Mouse (Mus musculus): ENCODE measurements around the gene Scml4. TPM values are rescaled to one million over a fixed set of nuclear protein-coding genes. Genes with fewer than 3 reads are reported as not detected.
A peak's percentile ranks its signal among the peaks of the same experiment; 100 is the strongest.

Gene Scml4
- 4.8 and 4.9 TPM in 2 replicates for polyA plus RNA-seq (2015; fragmentation: Nextera tagmentation; extraction: Ambion mirVana)

DNA sequence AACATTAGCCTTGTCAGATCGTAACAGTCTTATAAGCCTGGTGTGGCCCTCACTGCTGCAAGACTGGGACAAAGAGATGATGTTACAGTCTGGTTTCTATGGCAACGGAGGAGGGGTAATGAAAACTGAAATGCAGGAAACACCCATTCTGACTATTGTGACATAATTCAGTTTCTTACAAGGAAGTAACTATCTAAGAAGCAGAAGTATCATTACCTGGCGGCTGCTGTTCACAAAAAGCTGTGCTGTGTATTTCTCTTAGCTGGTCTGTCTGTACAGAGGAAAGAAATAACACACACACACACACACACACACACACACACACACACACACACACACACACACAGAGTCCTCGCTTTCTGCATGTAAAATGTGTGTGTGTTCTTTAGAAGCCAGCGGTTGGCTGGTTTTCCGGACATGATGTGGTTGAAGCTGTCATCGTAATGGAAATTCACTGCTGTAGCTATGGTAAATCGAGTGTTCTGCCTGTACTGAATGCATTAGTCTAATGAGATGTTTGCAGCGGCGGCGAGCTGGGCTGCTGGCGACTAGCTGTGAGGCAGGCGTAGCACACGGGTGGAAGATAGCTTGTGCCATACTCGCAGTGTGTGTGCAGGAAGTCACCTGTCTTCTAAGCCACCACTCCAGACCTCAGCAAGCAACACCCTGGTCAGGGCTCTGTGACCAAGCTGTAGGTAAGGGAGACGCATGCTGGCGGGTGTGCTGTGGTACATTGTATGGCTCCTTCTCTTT lies at the start of gene Scml4:
TSS of gene Scml4 (plus strand) at position 212 of the 753 bp plus-strand sequence.
- whole genome bisulfite sequencing = 25% methylated on average over 17 of the region's 17 CpGs
- H3K9me3 ChIP-seq = no peaks in the 10 kb centered on the region
- peak within 1 kb of the TSS; percentile 85 for H3K27ac ChIP-seq (replicated peaks)
- H3K4me3 ChIP-seq = peak within 1 kb of the TSS; percentile 31
- peak within 1 kb of the TSS; percentile 54 for H3K4me2 ChIP-seq
- ATAC-seq (ENCODE audit: low read depth) = peak; percentile 84
- no peaks in the 10 kb centered on the region for H3K36me3 ChIP-seq
- H3K4me1 ChIP-seq (replicated peaks) = peaks cover 52% of the 10 kb centered on the region
- H3K9ac ChIP-seq = peak within 1 kb of the TSS; percentile 54; the same call in 1 of the 2 replicates
- peaks cover 11% of the 10 kb centered on the region; the same call in 1 of the 2 replicates for H3K27me3 ChIP-seq

DNA sequence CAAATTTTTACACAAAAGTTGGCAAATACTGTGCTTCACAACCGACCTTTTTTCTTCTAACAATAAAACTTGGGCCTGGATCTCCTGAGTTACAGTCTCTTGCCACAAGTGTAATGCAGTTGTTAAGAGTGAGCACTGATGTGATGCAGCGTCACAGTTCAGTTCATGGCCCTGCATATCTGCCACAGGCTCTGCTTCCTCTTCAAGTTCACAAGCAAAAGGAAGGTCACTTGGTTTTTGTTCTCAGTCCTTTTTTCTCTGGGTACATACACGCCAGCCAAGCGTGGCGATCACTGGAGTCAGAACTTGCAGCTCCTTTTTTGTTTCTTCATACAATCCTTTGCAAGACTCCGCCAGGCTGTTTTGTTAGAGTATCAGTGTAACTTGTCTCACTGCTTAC lies 34.2 kb upstream of the Scml4 start:
- peaks cover 70% of the 10 kb centered on the region for H3K36me3 ChIP-seq
- H3K4me3 ChIP-seq = no peak overlapping the region
- no peak for ATAC-seq (ENCODE audit: low read depth)

DNA sequence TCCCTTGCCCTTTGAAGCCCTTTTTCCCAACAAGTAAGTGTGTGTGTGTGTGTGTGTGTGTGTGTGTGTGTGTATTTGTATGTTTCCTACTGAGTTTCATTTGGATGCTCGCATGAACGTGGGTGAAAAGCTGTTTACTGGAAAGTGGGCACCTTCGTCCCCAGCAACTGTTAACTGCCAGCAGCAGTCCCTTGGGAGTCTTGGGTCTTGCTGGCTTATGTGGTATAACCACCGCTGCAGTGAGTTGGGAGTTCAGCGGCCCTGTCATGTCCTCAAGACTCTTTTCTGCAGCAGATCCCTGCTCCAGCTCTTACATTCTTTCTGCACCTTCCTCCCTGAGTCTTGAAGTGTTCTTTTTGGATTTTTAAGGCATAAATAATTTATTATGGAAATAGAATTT lies 33.0 kb upstream of the Scml4 start:
- H3K4me3 ChIP-seq = no peak overlapping the region
- WGBS = 82% methylated on average over 5 of the region's 5 CpGs
- no peak overlapping the region for H3K27ac ChIP-seq (replicated peaks)
- ATAC-seq (ENCODE audit: low read depth) = no peak
- H3K4me2 ChIP-seq = no peak overlapping the region
- peaks cover 71% of the 10 kb centered on the region for H3K36me3 ChIP-seq
- H3K9me3 ChIP-seq = no peaks in the 10 kb centered on the region
- H3K4me1 ChIP-seq (replicated peaks) = 0 out of 2 replicates have a peak, but pooled peaks cover 7% of the 10 kb centered on the region
- no peaks in the 10 kb centered on the region for H3K27me3 ChIP-seq
- H3K9ac ChIP-seq = no peak overlapping the region

More for the DNA sequence above, 34.2 kb upstream of the Scml4 start:
- Histone ChIP-seq H3K9ac (no peak overlapping the region), H3K27me3 (no peaks in the 10 kb centered on the region), H3K9me3 (no peaks in the 10 kb centered on the region), H3K27ac (replicated peaks) (no peak overlapping the region), H3K4me1 (replicated peaks) (no peaks in the 10 kb centered on the region), H3K4me2 (no peak overlapping the region)
- 60% methylated on average over 6 of the region's 6 CpGs for WGBS

- Histone ChIP-seq H3K9ac (no peak overlapping the region), H3K27ac (replicated peaks) (no peak overlapping the region), H3K9me3 (no peaks in the 10 kb centered on the region), H3K36me3 (peaks cover 71% of the 10 kb centered on the region), H3K4me1 (replicated peaks) (peaks cover 24% of the 10 kb centered on the region), H3K27me3 (no peaks in the 10 kb centered on the region), H3K4me2 (no peak overlapping the region), H3K4me3 (no peak overlapping the region)
- WGBS = 84% methylated on average over 2 of the region's 2 CpGs
- ATAC-seq (ENCODE audit: low read depth) = no peak
Observed at GRCm38 (mm10) chr10:42830007-42830406, 30.2 kb upstream of the Scml4 start.

DNA sequence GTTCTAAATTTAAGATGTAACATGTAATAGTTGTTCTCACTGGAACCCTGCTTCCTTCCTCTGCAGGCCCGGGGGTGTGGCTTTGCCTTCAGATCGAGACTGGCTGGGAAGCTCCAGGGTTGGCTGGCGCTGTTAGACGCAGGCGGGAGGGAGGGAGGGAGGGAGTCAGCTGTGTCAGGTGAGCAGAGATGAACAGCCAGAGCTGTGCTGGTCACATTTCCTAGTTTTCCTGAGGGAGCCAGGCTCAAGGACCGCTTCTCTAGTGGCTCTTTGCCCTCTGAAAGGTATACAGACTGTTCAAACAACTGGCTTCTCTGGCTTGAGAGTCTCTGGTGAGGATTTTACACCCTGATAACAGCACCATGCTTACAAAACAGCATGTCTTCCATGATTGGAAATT lies 29.8 kb upstream of the Scml4 start:
- ATAC-seq (ENCODE audit: low read depth) = no peak
- WGBS = 64% methylated on average over 5 of the region's 6 CpGs

GRCm38 (mm10) chr10:42832677-42833076 lies 27.5 kb upstream of the Scml4 start:
- Histone ChIP-seq H3K4me2 (no peak overlapping the region), H3K27ac (replicated peaks) (no peak overlapping the region), H3K9ac (no peak overlapping the region), H3K4me1 (replicated peaks) (peaks cover 24% of the 10 kb centered on the region), H3K36me3 (peaks cover 75% of the 10 kb centered on the region), H3K9me3 (no peaks in the 10 kb centered on the region), H3K4me3 (no peak overlapping the region), H3K27me3 (no peaks in the 10 kb centered on the region)
- 0 out of 2 replicates have a peak, but pooled peaks have one; percentile 33 for ATAC-seq (ENCODE audit: low read depth)
- WGBS = 51% methylated on average over 4 of the region's 4 CpGs

More for the DNA sequence above, 29.8 kb upstream of the Scml4 start:
- Histone ChIP-seq H3K27me3 (no peaks in the 10 kb centered on the region), H3K4me3 (no peak overlapping the region), H3K4me1 (replicated peaks) (peaks cover 24% of the 10 kb centered on the region), H3K36me3 (peaks cover 71% of the 10 kb centered on the region), H3K4me2 (no peak overlapping the region), H3K27ac (replicated peaks) (no peak overlapping the region), H3K9me3 (no peaks in the 10 kb centered on the region), H3K9ac (no peak overlapping the region)

DNA sequence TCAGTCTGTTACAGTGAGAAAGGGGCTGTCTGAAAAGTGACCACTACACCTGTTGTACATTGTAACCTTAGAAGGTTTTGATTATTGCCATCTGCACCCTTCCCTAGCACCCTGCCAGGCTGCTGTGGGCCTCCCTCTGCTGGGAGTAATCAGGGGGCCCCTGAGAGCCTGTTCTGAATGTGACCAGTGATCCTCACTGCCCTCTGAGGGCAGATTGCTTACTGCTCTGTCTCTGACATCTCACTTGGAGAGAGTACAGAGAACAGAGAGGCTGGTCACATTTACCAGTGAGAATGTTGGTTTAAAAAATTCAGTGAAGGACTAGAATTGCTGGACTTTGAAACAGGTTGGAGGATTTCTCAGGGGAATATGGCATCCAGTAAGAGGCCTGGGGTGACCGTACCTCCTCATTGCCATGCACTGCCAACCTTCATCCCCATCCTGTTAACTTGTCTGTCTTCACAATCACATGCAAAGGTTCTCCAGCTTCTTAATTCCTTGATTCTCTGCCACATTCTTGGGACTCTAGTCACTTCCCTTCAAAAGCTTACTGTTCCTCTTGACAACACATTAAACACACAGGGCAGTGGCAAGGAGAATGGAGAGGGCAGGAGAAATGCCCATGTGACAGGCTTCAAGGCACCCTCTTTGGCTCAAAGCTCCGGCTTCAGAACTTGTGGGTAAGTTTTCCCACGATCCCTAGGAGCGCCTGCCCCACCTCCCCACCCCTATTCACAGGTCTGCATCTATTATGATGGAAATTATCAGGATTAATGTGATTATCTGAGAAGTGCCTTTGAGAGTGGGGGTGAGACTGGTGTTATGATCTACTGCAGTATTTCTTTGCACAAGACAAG lies 26.1 kb upstream of the Scml4 start:
- peak; percentile 66 for ATAC-seq (ENCODE audit: low read depth)
- H3K27me3 ChIP-seq = no peaks in the 10 kb centered on the region
- no peak overlapping the region for H3K4me3 ChIP-seq
- 42% methylated on average over 4 of the region's 4 CpGs for WGBS
- peaks cover 24% of the 10 kb centered on the region for H3K4me1 ChIP-seq (replicated peaks)
- H3K36me3 ChIP-seq = peaks cover 62% of the 10 kb centered on the region
- no peaks in the 10 kb centered on the region for H3K9me3 ChIP-seq
- H3K4me2 ChIP-seq = no peak overlapping the region
- peak overlapping the region; percentile 73 for H3K27ac ChIP-seq (replicated peaks)
- H3K9ac ChIP-seq = no peak overlapping the region

- no peak for ATAC-seq (ENCODE audit: low read depth)
- no peak overlapping the region for H3K9ac ChIP-seq
Observed at GRCm38 (mm10) chr10:42838106-42838505, 22.1 kb upstream of the Scml4 start.

GRCm38 (mm10) chr10:42838736-42839135 lies 21.4 kb upstream of the Scml4 start:
- H3K4me3 ChIP-seq = no peak overlapping the region
- peaks cover 5% of the 10 kb centered on the region for H3K4me1 ChIP-seq (replicated peaks)
- peaks cover 41% of the 10 kb centered on the region for H3K36me3 ChIP-seq
- H3K27ac ChIP-seq (replicated peaks) = no peak overlapping the region
- no peaks in the 10 kb centered on the region for H3K27me3 ChIP-seq
- 97% methylated on average over 2 of the region's 2 CpGs for WGBS
- ATAC-seq (ENCODE audit: low read depth) = no peak
- no peaks in the 10 kb centered on the region; the same call in 1 of the 2 replicates for H3K9me3 ChIP-seq
- no peak overlapping the region for H3K4me2 ChIP-seq
- H3K9ac ChIP-seq = no peak overlapping the region

More at GRCm38 (mm10) chr10:42838106-42838505, 22.1 kb upstream of the Scml4 start:
- Histone ChIP-seq H3K4me2 (no peak overlapping the region), H3K27me3 (no peaks in the 10 kb centered on the region), H3K9me3 (no peaks in the 10 kb centered on the region; the same call in 1 of the 2 replicates), H3K27ac (replicated peaks) (no peak overlapping the region), H3K36me3 (peaks cover 40% of the 10 kb centered on the region), H3K4me1 (replicated peaks) (peaks cover 11% of the 10 kb centered on the region), H3K4me3 (no peak overlapping the region)
- WGBS = 88% methylated on average over 4 of the region's 4 CpGs

- no peak for ATAC-seq (ENCODE audit: low read depth)
- peaks cover 33% of the 10 kb centered on the region for H3K36me3 ChIP-seq
- H3K9ac ChIP-seq = no peak overlapping the region
- no peaks in the 10 kb centered on the region for H3K4me1 ChIP-seq (replicated peaks)
- no peaks in the 10 kb centered on the region for H3K27me3 ChIP-seq
- H3K9me3 ChIP-seq = no peaks in the 10 kb centered on the region; the same call in 1 of the 2 replicates
- H3K4me3 ChIP-seq = no peak overlapping the region
- no peak overlapping the region for H3K4me2 ChIP-seq
- no peak overlapping the region for H3K27ac ChIP-seq (replicated peaks)
- 93% methylated on average over 11 of the region's 11 CpGs for WGBS
Observed at GRCm38 (mm10) chr10:42840036-42840435, 20.1 kb upstream of the Scml4 start.

GRCm38 (mm10) chr10:42841531-42842195 lies 18.5 kb upstream of the Scml4 start:
- no peak overlapping the region for H3K4me3 ChIP-seq
- ATAC-seq (ENCODE audit: low read depth) = no peak

More at GRCm38 (mm10) chr10:42841531-42842195, 18.5 kb upstream of the Scml4 start:
- no peak overlapping the region for H3K27ac ChIP-seq (replicated peaks)
- H3K9ac ChIP-seq = no peak overlapping the region
- WGBS = 63% methylated on average over 16 of the region's 16 CpGs
- no peak overlapping the region for H3K4me2 ChIP-seq
- H3K4me1 ChIP-seq (replicated peaks) = no peaks in the 10 kb centered on the region
- peaks cover 24% of the 10 kb centered on the region for H3K36me3 ChIP-seq
- H3K9me3 ChIP-seq = no peaks in the 10 kb centered on the region; the same call in 1 of the 2 replicates
- H3K27me3 ChIP-seq = no peaks in the 10 kb centered on the region

Data from neural tube, embryonic 13.5 days (tissue).